10 mouse cellular contexts compared by ENCODE assay signal in genomic region chr3:129296994-129297393, GRCm38 (mm10). TPM values are rescaled to one million over a fixed set of nuclear protein-coding genes. Genes with fewer than 3 reads are reported as not detected.
A peak's percentile ranks its signal among the peaks of the same experiment; 100 is the strongest.
DNase-seq lines count a peak whose midpoint lies in the region; ATAC-seq lines count a peak whose summit lies in the region.
"Had no signal": no experiment of that assay in that cellular context is flagged by ENCODE, and none has a peak within 500 bp of the region (broad histone marks: within the 10 kb centered on the region; RNA-seq: fewer than 3 reads in every experiment).

No protein-coding gene starts in this region.

- ATAC-seq in megakaryocyte-erythroid progenitor cell, adult 5-6 weeks (replicated peaks; ENCODE audit: low FRiP score, low TSS enrichment, poor library complexity, severe bottlenecking): peak; percentile 64; the same call in 1 of the 2 replicates
- ATAC-seq: midbrain, embryonic 16.5 days had no signal

- intact Hi-C loops in left cerebral cortex, postnatal 4 days (cut with DNase I): no loop called here

- DNase-seq in left cerebral cortex, postnatal 4 days: peak; percentile 27
- DNase-seq in left cerebral cortex, adult 9 months (ENCODE audit: low spot score in 2 of 2): no peak
- peak; percentile 74 for DNase-seq in adrenal gland, postnatal 25 days
- DNase-seq in kidney, postnatal 14 days: peak; percentile 53
- no peak for DNase-seq in layer of hippocampus, adult 9-10 months (ENCODE audit: low spot score)
- no peak for DNase-seq in right cerebral cortex, postnatal 10 days (ENCODE audit: low spot score in 2 of 2)
- DNase-seq in thymus, postnatal 10 days (ENCODE audit: low spot score in 2 of 2): no peak
- DNase-seq: gastrocnemius, postnatal 14 days had no signal

RNA-seq across cellular contexts. Expression of gene Enpep, which starts 35.5 kb away (rescaled TPM):
- total RNA-seq in left cerebral cortex, postnatal 4 days (2021): 1 to 10 TPM; 1.4 to 2.2 TPM
- total RNA-seq in adrenal gland, postnatal 25 days (2021): 10.9 and 11.7 TPM in 2 replicates
- total RNA-seq in megakaryocyte-erythroid progenitor cell, adult 5-6 weeks (2014; fragmentation: Nextera tagmentation): 2.4 TPM in 1 of 2 replicates, not detected in the other
- total RNA-seq in megakaryocyte-erythroid progenitor cell, adult 5-6 weeks (2017): not detected in 2 replicates

Comparison
In these comparisons a context has a peak if more than half of its experiments do, and no peak if none do; other contexts are left out.
1. DNase-seq: peak in left cerebral cortex, postnatal 4 days (single experiment), adrenal gland, postnatal 25 days (single experiment) and kidney, postnatal 14 days (single experiment); none in left cerebral cortex, adult 9 months (0 of 2), layer of hippocampus, adult 9-10 months (single experiment), right cerebral cortex, postnatal 10 days (0 of 2) and thymus, postnatal 10 days (0 of 2).